Mouse (Mus musculus) thymus, adult 2 months (tissue): ENCODE data around the gene Ifng.

Experiments
- CTCF ChIP-seq: fragments of 200-500 bp; IDR thresholded peaks from 2 replicates; pipeline ENCODE4 v1.5.1; 2012; ENCODE audit warnings: mild to moderate bottlenecking, control low read depth, low read length, moderate library complexity, borderline replicate concordance; ENCODE audit not compliant: control insufficient read depth, poor library complexity, insufficient read depth; ENCODE audit errors: extremely low read depth
- POLR2A ChIP-seq: fragments of 200-500 bp; IDR thresholded peaks from 2 replicates; pipeline ENCODE4 v1.6.1; 2012; ENCODE audit warnings: mild to moderate bottlenecking, low read length, control low read depth, moderate library complexity; ENCODE audit not compliant: control insufficient read depth, poor library complexity, insufficient read depth; ENCODE audit errors: extremely low read depth

DNA sequence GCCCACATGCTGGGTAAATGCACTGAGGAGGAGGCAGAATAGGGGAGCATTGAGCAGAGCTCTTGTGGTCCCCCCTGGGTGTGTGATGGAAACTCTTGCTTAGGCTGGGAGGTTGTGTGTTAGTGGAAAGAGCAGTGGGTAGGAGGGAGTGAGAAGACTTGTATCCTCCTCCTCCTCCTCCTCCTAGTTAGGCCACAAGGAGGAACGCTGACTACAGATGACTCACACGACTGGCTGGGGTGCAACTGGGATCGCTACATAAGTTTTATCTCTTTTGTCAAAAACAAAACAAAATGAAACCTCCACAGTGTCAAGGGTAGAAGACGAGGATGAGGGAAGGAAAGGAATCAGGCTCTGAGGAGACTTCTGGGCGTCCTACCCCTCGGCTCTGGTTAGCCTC lies 2.2 kb downstream of the Ifng start:
- TF ChIP-seq CTCF: no peak
- no peak for TF ChIP-seq POLR2A
